Mouse (Mus musculus): ENCODE data around the gene Suz12. TPM values are rescaled to one million over a fixed set of nuclear protein-coding genes. Genes with fewer than 3 reads are reported as not detected.
"Not testable (repeated sequence)": the region's sequence is repeated elsewhere in the genome, so short reads cannot be mapped to it uniquely, and the experiment has no call there.

Suz12 gene
- total and polyA plus RNA-seq, 2 experiments from 2014 or later: 9.2 to 18.7 TPM

DNA sequence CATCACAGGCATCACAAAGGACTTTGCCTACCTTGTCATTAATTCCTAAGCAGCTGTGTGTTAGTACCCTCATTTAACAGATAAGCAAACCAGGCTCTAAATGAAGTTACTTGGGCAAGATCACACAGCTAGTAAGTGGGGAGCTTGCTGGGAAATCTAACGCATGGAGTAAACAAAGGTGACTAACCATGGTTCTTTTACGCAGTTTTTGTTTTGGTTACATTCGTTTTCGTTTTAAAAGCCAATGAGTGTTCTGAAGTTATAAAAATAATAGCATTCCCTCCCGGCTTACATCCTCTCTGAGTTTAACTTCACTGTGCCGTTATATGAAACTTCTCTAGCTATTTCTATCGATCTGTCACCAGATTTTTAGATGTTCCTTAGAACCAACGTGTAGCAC is 19.8 kb upstream of the Suz12 start:
- TF ChIP-seq CTCF (IDR thresholded peaks at IDR 0.05): no peak
- Histone ChIP-seq H3K27me3 (ENCODE audit: insufficient read depth, low read length) (no peaks in the 10 kb centered on the region), H3K36me3 (ENCODE audit: insufficient read depth, low read length) (no peaks in the 10 kb centered on the region), H3K4me2 (ENCODE audit: low read depth, low read length, poor library complexity, severe bottlenecking) (peak overlapping the region; percentile 67), H3K9ac (replicated peaks; ENCODE audit: low read length, poor library complexity, severe bottlenecking) (no peak overlapping the region), H3K27ac (ENCODE audit: low read depth, low read length) (no peak overlapping the region), H3K4me3 (ENCODE audit: low read depth, low read length) (peak overlapping the region; percentile 53), H3K4me1 (ENCODE audit: insufficient read depth, low read length) (no peaks in the 10 kb centered on the region), H3K9me3 (ENCODE audit: low read length) (no peaks in the 10 kb centered on the region)
- ATAC-seq (ENCODE audit: low FRiP score) (no peak), DNase-seq (ENCODE audit: low spot score) (no peak)
- WGBS: 19% methylated on average over 8 of the region's 8 CpGs

DNA sequence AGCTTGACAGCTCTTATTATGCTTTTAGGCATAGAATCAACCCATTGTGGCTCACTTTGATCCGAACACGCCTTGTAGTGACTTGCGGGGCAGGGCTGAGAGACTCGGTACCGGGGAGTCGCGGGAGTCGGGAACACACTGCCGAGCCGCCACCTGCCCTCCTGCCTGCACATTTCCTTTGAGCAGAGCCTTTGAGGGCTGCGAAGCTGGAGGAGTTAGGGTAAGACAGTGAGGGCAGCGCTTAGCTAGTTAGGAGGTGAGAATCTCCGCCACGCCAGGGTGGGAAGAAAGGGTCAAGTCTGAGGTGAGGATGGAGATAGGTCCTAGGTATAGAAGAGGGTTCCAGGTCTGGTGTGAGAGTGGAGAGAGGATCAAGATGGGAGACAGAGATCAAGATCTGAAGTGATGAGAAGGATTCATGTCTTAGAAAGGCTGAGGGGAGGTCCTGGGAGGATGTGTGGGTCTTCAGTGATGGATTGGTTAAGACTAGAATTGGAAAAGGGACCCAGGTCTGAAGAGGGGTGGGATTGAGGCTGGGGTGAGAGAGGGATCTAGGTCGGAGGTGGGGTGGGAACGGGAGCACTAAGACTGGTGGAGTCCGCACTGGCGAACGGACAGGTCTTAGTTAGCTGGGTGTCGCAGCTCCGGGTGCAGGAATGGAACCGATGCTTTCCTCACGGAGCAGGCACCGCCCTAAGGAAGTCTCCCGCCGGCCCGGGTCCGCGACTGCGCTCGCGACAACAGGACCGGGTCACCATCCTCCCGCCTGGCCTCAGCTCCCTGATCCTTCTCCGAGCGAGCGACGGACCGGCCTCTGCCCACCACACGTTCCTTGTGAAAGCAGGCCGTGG is 19.1 kb upstream of the Suz12 start:
- peak overlapping the region; percentile 47 for H3K9ac ChIP-seq (replicated peaks; ENCODE audit: low read length, poor library complexity, severe bottlenecking)
- H3K27me3 ChIP-seq (ENCODE audit: insufficient read depth, low read length): no peaks in the 10 kb centered on the region
- H3K27ac ChIP-seq (ENCODE audit: low read depth, low read length): no peak overlapping the region
- H3K4me3 ChIP-seq (ENCODE audit: low read depth, low read length): peak overlapping the region; percentile 53
- H3K36me3 ChIP-seq (ENCODE audit: insufficient read depth, low read length): no peaks in the 10 kb centered on the region
- ATAC-seq (ENCODE audit: low FRiP score) (no peak), DNase-seq (ENCODE audit: low spot score) (peak; percentile 19)
- peak overlapping the region; percentile 67 for H3K4me2 ChIP-seq (ENCODE audit: low read depth, low read length, poor library complexity, severe bottlenecking)
- WGBS: under 1% methylated on average over 40 of the region's 41 CpGs
- no peak for TF ChIP-seq CTCF (IDR thresholded peaks at IDR 0.05)
- H3K9me3 ChIP-seq (ENCODE audit: low read length): no peaks in the 10 kb centered on the region
- no peaks in the 10 kb centered on the region for H3K4me1 ChIP-seq (ENCODE audit: insufficient read depth, low read length)

DNA sequence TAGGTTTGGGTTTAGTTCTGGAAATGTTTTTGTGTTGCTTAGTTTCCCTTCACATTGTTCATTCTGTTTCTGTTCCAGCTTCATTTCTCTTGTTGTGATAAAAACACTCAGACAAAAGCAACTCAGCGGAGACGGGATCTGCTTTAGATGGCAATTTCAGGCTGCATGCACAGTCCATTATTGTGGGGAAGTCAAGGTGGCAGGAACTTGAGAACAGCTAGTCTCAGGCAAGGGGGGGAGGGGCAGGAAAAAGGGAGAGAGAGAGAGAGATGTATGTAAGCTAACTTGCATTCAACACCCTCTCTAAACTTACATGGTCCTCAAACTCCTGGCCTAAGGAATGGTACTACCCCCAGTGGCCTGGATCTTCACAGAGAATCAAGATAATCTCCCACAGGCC is 17.5 kb upstream of the Suz12 start:
- H3K4me3 ChIP-seq (ENCODE audit: low read depth, low read length): no peak overlapping the region
- H3K9ac ChIP-seq (replicated peaks; ENCODE audit: low read length, poor library complexity, severe bottlenecking): no peak overlapping the region
- TF ChIP-seq CTCF (IDR thresholded peaks at IDR 0.05): no peak
- ATAC-seq (ENCODE audit: low FRiP score) (no peak), DNase-seq (ENCODE audit: low spot score) (no peak)
- no peak overlapping the region for H3K4me2 ChIP-seq (ENCODE audit: low read depth, low read length, poor library complexity, severe bottlenecking)
- WGBS: 50% methylated on average over 2 of the region's 2 CpGs
- H3K4me1 ChIP-seq (ENCODE audit: insufficient read depth, low read length): no peaks in the 10 kb centered on the region
- H3K9me3 ChIP-seq (ENCODE audit: low read length): no peaks in the 10 kb centered on the region
- no peaks in the 10 kb centered on the region for H3K36me3 ChIP-seq (ENCODE audit: insufficient read depth, low read length)
- no peaks in the 10 kb centered on the region for H3K27me3 ChIP-seq (ENCODE audit: insufficient read depth, low read length)
- H3K27ac ChIP-seq (ENCODE audit: low read depth, low read length): no peak overlapping the region

DNA sequence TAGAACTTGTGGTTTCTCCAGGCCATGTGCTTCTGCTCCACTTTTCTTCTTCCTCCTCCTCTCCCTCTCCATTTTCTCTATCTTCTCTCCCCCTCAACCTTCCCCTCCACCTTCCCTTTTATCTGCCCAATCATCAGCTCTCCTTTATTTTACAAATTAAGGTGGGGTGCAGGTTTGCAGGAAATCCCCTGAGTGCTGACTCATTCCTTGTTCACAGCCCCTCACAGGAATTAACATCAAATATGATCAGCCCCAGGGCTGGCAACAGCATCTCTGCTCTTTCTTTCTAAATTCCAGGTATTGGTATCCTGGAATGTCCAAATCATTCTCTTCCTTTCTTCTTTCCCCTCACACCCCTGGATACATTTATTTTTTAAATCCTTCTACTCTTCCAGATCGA is 16.7 kb upstream of the Suz12 start:
- TF ChIP-seq CTCF (IDR thresholded peaks at IDR 0.05): no peak
- no peaks in the 10 kb centered on the region for H3K27me3 ChIP-seq (ENCODE audit: insufficient read depth, low read length)
- H3K4me3 ChIP-seq (ENCODE audit: low read depth, low read length): no peak overlapping the region
- no peak overlapping the region for H3K27ac ChIP-seq (ENCODE audit: low read depth, low read length)
- no peaks in the 10 kb centered on the region for H3K36me3 ChIP-seq (ENCODE audit: insufficient read depth, low read length)
- DNase-seq (ENCODE audit: low spot score): no peak
- H3K9me3 ChIP-seq (ENCODE audit: low read length): no peaks in the 10 kb centered on the region
- H3K4me2 ChIP-seq (ENCODE audit: low read depth, low read length, poor library complexity, severe bottlenecking): no peak overlapping the region
- no peak for ATAC-seq (ENCODE audit: low FRiP score)
- 91% methylated on average over 1 of the region's 1 CpGs for WGBS
- H3K9ac ChIP-seq (replicated peaks; ENCODE audit: low read length, poor library complexity, severe bottlenecking): no peak overlapping the region
- H3K4me1 ChIP-seq (ENCODE audit: insufficient read depth, low read length): no peaks in the 10 kb centered on the region

DNA sequence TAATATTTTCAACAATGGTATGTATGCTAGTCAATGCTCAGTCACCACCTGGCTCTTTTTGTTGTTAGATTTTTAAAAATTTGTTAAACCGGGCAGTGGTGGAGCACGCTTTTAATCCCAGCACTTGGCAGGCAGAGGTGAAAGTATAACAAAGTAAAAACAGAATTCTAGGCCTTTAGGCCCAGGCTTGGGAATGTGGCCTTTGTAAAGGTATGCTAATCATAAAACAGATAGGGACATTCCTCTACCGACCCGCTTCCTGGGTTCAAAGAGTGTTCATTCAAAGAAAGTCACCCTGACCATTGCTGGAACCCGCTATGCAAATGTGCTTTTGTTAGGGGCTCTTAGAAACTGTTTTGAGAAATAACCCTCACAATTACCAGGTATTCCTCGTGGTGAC is 16.3 kb upstream of the Suz12 start:
- H3K4me2 ChIP-seq (ENCODE audit: low read depth, low read length, poor library complexity, severe bottlenecking); H3K36me3 ChIP-seq (ENCODE audit: insufficient read depth, low read length); H3K4me3 ChIP-seq (ENCODE audit: low read depth, low read length); H3K27me3 ChIP-seq (ENCODE audit: insufficient read depth, low read length); H3K9ac ChIP-seq (replicated peaks; ENCODE audit: low read length, poor library complexity, severe bottlenecking); ATAC-seq (ENCODE audit: low FRiP score); H3K4me1 ChIP-seq (ENCODE audit: insufficient read depth, low read length); DNase-seq (ENCODE audit: low spot score); H3K9me3 ChIP-seq (ENCODE audit: low read length); H3K27ac ChIP-seq (ENCODE audit: low read depth, low read length): not testable (repeated sequence)
- 87% methylated on average over 6 of the region's 6 CpGs for WGBS

DNA sequence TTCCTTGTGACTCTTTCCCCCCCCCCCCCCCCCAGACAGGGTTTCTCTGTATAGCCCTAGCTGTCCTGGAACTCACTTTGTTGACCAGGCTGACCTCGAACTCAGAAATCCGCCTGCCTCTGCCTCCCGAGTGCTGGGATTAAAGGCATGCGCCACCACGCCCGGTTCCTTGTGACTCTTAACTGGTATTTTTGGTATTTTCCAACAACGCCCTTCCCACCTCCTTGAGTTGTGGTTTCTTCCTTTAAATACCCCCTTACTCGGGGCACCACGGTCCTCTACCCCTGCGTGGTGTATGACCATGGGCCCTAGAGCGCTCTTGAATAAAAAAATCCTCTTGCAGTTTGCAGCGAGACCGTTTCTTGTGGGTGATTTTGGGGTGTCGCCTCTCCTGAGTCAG is 15.8 kb upstream of the Suz12 start:
- not testable (repeated sequence) for H3K36me3 ChIP-seq (ENCODE audit: insufficient read depth, low read length); ATAC-seq (ENCODE audit: low FRiP score); H3K27me3 ChIP-seq (ENCODE audit: insufficient read depth, low read length); H3K9me3 ChIP-seq (ENCODE audit: low read length); H3K27ac ChIP-seq (ENCODE audit: low read depth, low read length); H3K4me2 ChIP-seq (ENCODE audit: low read depth, low read length, poor library complexity, severe bottlenecking); DNase-seq (ENCODE audit: low spot score); H3K4me1 ChIP-seq (ENCODE audit: insufficient read depth, low read length); H3K9ac ChIP-seq (replicated peaks; ENCODE audit: low read length, poor library complexity, severe bottlenecking); H3K4me3 ChIP-seq (ENCODE audit: low read depth, low read length)
- WGBS: 94% methylated on average over 14 of the region's 14 CpGs

DNA sequence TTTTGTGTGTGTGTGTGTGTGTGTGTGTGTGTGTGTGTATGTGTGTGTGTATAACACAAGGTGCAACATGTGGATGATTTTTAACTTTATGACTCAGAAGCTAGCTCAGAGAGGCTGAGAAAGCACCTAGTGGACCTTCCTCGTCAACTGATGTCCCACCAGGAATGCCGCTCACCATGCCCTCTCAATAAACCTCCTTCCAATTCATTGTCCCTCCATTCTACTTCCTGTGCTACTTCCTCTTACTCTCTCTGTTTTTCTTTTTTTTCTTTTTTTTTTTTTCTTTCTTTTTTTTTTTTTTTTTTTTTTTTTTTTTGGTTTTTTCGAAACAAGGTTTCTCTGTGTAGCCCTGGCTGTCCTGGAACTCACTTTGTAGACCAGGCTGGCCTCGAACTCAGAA is 15.2 kb upstream of the Suz12 start:
- H3K9ac ChIP-seq (replicated peaks; ENCODE audit: low read length, poor library complexity, severe bottlenecking); H3K4me3 ChIP-seq (ENCODE audit: low read depth, low read length); H3K36me3 ChIP-seq (ENCODE audit: insufficient read depth, low read length); H3K27me3 ChIP-seq (ENCODE audit: insufficient read depth, low read length); H3K27ac ChIP-seq (ENCODE audit: low read depth, low read length); ATAC-seq (ENCODE audit: low FRiP score); H3K4me1 ChIP-seq (ENCODE audit: insufficient read depth, low read length); DNase-seq (ENCODE audit: low spot score); H3K4me2 ChIP-seq (ENCODE audit: low read depth, low read length, poor library complexity, severe bottlenecking); H3K9me3 ChIP-seq (ENCODE audit: low read length): not testable (repeated sequence)
- WGBS: 93% methylated on average over 3 of the region's 4 CpGs
